Mouse (Mus musculus) embryonic facial prominence, embryonic 14.5 days (tissue): Measurements from ENCODE around the gene BC048403. TPM values are rescaled to one million over a fixed set of nuclear protein-coding genes. Genes with fewer than 3 reads are reported as not detected.

Experiments used
- ATAC-seq: fragments of 200-750 bp; cut with Nextera tagmentation; 2 replicates; pipeline ENCODE4 v1.8.0; 2017; ENCODE audit warnings: low read depth, moderate number of reproducible peaks, moderate TSS enrichment
- DNase-seq: peaks from one replicate; pipeline ENCODE4 v3.0.0-alpha.2; 2015; ENCODE audit warnings: low spot score
- H3K27ac ChIP-seq: fragments of 300-500 bp; sonication (generic); replicated peaks from 2 replicates; pipeline ENCODE4 v1.5.1; 2014; ENCODE audit warnings: low read depth, mild to moderate bottlenecking, low read length, moderate library complexity
- H3K27me3 ChIP-seq: fragments of 300-500 bp; sonication (generic); replicated peaks from 2 replicates; pipeline ENCODE4 v1.6.1; 2014; ENCODE audit warnings: low read length; ENCODE audit not compliant: control insufficient read depth, insufficient read depth
- H3K36me3 ChIP-seq: fragments of 300-500 bp; sonication (generic); 2 replicates; pipeline ENCODE4 v1.6.1; 2014; ENCODE audit warnings: low read length, mixed read lengths; ENCODE audit not compliant: control insufficient read depth, insufficient read depth
- H3K4me1 ChIP-seq: fragments of 300-500 bp; sonication (generic); 2 replicates; pipeline ENCODE4 v1.6.1; 2014; ENCODE audit warnings: antibody characterized with exemption, low read length; ENCODE audit not compliant: control insufficient read depth, insufficient read depth
- H3K4me2 ChIP-seq: fragments of 300-500 bp; sonication (generic); 2 replicates; pipeline ENCODE4 v1.6.1; 2014; ENCODE audit warnings: low read depth, mild to moderate bottlenecking, low read length, moderate library complexity, mixed read lengths
- H3K4me3 ChIP-seq: fragments of 300-500 bp; sonication (generic); 2 replicates; pipeline ENCODE4 v1.5.1; 2014; ENCODE audit warnings: low read depth, mild to moderate bottlenecking, low read length
- H3K9ac ChIP-seq: fragments of 300-500 bp; sonication (generic); 2 replicates; pipeline ENCODE4 v1.6.1; 2014; ENCODE audit warnings: low read depth, mild to moderate bottlenecking, low read length, moderate library complexity, mixed read lengths
- H3K9me3 ChIP-seq: fragments of 300-500 bp; sonication (generic); 2 replicates; pipeline ENCODE4 v1.6.1; 2016; ENCODE audit warnings: low read length; ENCODE audit not compliant: control insufficient read depth
- WGBS: fragments of 180-500 bp; shearing (Covaris S2); extraction: QIAGEN DNeasy Blood & Tissue Kit; methylation state at CpG from one replicate; pipeline ENCODE4 v1.1.7; 2014; 5-methylcytosine and 5-hydroxymethylcytosine counted together
- polyA plus RNA-seq: library from polyadenylated mRNA; unstranded; fragments of >200 nt; fragmentation: Nextera tagmentation; extraction: Ambion mirVana; gene quantifications from 2 replicates; pipeline ENCODE4 v1.2.1, GENCODE M21; 2014

BC048403 gene
- 2.9 and 4.2 TPM in 2 replicates for polyA plus RNA-seq

DNA sequence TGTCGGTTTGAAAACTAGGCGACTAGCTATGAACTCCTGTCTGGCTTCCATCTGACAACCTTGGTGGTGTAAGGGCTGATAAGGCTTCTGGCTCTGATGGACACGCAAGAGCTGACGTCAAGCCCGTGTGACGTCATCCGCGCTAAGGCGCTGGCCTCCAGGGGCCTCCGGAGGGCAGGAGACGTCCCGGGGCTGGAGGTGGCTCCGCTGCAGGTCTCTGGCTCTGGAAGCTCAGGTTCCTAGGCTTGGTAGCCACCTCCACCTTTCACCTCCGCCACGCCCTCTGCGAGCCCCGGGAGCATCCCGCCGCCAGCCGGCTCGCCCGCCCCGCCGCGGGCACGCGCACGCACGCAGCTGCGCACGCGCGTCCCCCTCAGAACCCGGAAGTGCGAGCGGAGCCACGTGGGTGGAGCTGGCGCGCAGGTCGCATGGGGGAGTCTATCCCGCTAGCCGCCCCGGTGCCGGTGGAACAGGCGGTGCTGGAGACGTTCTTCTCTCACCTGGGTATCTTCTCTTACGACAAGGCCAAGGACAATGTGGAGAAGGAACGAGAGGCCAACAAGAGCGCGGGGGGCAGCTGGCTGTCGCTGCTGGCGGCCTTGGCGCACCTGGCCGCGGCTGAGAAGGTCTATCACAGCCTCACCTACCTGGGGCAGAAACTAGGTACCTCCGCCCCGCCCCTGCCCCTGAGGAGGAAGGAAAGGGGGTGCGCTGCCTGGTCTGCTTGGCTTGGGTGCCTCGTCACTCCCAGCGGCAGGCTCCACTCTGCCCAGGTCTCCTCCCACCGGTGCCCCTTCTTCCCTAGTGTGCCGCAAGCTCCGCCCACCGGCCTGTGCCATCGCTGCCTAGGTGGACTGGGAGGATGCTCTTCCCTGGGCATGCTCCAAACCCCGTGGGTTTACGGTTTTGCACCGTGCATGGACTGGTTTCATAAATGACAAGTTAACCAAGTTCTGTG is at the start of gene BC048403:
BC048403 (plus strand) TSS at position 390 of the 958 bp plus-strand sequence.
- no peak within 1 kb of the TSS; the same call in 1 of the 2 replicates for H3K27ac ChIP-seq
- under 1% methylated on average over 41 of the region's 68 CpGs for WGBS

DNA sequence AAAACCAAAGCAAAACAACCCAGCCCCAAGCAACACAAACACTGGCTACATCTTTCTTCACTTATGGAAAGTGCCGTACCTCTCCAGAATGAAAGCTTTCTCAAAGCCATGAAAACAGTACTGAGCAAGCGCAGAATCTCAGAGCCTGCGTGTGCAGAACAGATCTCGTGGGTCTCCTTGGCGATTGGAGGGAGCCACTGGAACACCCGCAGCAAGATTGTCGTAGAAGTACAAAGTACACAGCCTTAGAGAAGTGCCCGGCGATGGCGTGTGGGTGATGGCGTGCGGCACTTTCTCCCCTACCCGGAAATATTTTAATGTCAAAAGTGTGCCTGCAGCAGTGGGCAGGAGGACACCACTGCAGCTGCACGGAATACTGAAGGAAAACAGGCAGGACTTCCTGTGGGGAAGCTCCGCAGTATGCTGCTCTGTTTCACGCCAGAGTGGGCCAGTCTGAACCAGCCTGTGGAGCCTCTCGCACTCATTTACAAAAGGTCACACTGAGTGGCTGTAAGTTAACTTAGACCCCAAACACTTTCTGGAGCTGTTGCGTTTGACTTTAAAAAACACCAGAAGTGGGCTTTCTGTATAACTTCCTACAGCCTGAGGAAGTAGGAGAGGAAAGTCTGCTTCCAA is 46.7 kb upstream of the BC048403 start:
- Histone ChIP-seq H3K27me3 (no peaks in the 10 kb centered on the region), H3K4me3 (peak overlapping the region; percentile 26), H3K4me2 (peak overlapping the region; percentile 45), H3K9me3 (no peaks in the 10 kb centered on the region), H3K27ac (no peak overlapping the region), H3K36me3 (no peaks in the 10 kb centered on the region), H3K9ac (peak overlapping the region; percentile 16; the same call in 1 of the 2 replicates), H3K4me1 (no peaks in the 10 kb centered on the region)
- no peak for DNase-seq
- WGBS = 44% methylated on average over 18 of the region's 18 CpGs
- no peak for ATAC-seq

More for the DNA sequence above, at the start of gene BC048403:
- H3K4me3 ChIP-seq = peak within 1 kb of the TSS; percentile 88
- ATAC-seq (peak; percentile 93), DNase-seq (peak; percentile 87)
- H3K4me2 ChIP-seq = peak within 1 kb of the TSS; percentile 97
- no peaks in the 10 kb centered on the region for H3K9me3 ChIP-seq
- no peaks in the 10 kb centered on the region for H3K36me3 ChIP-seq
- peak within 1 kb of the TSS; percentile 81 for H3K9ac ChIP-seq
- no peaks in the 10 kb centered on the region for H3K27me3 ChIP-seq
- H3K4me1 ChIP-seq = peaks cover 4% of the 10 kb centered on the region

DNA sequence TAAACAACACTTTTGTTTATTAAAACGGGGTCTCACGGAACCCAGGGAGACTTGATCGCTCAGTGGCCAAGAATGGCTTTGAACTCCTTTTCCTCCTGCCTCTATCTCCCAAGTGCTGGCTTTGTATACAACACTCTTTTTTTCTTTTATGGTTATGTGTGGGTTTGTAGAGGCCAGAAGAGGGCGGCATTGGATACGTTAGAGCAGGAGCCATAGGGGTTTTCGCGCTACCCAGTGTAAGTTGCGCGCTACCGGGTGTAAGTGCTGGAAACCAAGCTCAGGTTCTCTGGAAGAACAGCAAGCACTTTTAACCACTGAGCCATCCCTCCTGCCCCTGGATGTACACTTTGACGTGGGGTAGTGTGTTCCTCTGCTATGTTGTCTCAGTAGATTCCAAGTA is 45.2 kb upstream of the BC048403 start:
- H3K9ac ChIP-seq = no peak overlapping the region
- no peak overlapping the region for H3K4me3 ChIP-seq
- H3K27me3 ChIP-seq = no peaks in the 10 kb centered on the region
- no peaks in the 10 kb centered on the region for H3K4me1 ChIP-seq
- no peaks in the 10 kb centered on the region for H3K36me3 ChIP-seq
- H3K27ac ChIP-seq = no peak overlapping the region
- no peak for ATAC-seq
- no peak for DNase-seq
- no peak overlapping the region for H3K4me2 ChIP-seq
- 84% methylated on average over 11 of the region's 11 CpGs for WGBS
- H3K9me3 ChIP-seq = no peaks in the 10 kb centered on the region

DNA sequence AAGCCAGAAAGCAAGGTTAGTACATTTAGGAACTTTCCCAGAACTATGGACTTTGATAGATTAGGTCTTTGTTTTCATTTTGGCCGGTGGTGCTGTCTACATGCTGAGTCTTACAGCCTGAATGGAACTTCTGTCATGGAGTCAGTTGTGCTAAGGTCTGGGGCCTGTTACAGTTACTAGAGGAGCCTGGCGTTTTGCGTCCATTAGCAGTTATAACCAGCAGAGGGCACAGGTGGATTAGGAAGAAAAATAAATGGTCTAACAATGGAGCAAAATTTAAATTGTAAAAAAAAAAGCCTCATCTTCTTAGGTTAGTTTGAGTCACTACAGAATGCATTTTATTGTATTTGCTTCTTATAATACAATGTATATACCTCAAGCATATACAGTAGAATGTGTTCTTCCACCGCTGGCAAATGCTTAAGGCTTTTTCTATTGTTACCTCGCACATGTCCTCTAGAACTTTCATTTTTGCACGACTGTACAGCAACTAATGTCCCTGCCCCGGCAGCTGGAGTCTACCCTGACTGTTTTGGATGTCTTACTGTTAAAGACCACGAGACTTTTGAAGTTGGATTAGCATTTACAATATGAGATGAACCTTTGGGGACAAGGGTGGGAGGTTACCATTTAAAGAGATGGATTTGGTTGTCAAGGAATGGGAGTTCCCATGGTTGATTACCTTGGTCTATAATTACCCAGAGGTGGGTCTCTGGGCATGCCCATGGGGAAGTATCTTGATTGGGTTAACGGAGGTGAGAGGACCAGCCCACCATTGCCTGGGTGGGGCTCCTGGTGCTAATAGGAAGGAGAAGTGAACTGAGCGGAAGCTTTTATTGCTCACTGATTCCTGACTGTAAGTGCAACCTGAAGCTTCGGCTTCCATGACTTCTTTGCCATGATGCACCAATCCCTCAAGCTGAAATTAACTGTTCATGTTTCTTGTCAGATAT is 38.2 kb upstream of the BC048403 start:
- peak; percentile 73 for DNase-seq
- H3K9me3 ChIP-seq = no peaks in the 10 kb centered on the region
- ATAC-seq = no peak
- no peaks in the 10 kb centered on the region for H3K27me3 ChIP-seq
- WGBS = 53% methylated on average over 11 of the region's 11 CpGs
- no peaks in the 10 kb centered on the region for H3K36me3 ChIP-seq
- no peak overlapping the region for H3K4me2 ChIP-seq
- no peak overlapping the region for H3K27ac ChIP-seq
- H3K9ac ChIP-seq = no peak overlapping the region
- no peak overlapping the region for H3K4me3 ChIP-seq
- no peaks in the 10 kb centered on the region for H3K4me1 ChIP-seq

DNA sequence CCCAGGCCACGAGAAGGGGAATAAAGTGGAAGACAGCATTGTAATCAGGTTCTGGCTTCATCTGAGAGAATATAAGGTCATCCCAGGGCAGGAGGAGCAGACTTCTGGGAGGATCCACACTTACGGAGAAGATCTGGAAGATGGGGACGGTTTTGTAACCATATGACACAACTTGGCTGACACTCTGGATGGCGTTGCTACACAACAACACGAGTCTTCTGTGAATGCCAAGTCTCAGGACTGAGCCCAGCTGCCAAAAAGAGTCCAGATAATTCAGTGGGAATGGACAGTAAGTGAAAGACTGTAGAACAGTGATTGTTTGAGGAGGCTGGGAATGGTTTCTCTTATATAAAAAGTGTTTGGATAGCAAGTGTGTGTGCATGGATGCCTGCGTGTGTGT is 36.1 kb upstream of the BC048403 start:
- no peak overlapping the region for H3K9ac ChIP-seq
- no peaks in the 10 kb centered on the region for H3K36me3 ChIP-seq
- H3K4me1 ChIP-seq = no peaks in the 10 kb centered on the region
- H3K4me2 ChIP-seq = no peak overlapping the region
- no peak for DNase-seq
- ATAC-seq = no peak
- H3K27me3 ChIP-seq = no peaks in the 10 kb centered on the region
- 80% methylated on average over 6 of the region's 6 CpGs for WGBS
- no peak overlapping the region for H3K4me3 ChIP-seq
- no peak overlapping the region for H3K27ac ChIP-seq
- H3K9me3 ChIP-seq = no peaks in the 10 kb centered on the region

DNA sequence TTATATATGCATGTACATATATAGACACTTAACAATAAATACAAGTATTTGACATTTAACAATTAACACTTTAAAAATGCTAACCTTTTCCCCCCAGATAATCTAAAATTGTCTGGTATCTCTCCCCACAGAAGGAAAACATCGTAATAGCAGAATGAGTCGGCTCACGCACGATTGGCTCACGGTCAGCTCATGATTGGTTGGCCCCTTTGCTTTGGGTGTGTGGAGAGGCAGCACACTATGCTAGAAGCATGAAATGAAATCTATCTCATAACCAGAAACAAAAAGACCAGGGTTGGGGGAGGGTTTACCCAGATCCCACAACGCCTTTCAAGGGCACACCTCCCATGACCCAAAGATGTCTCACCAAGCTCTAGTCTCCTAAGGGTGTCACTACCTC is 34.9 kb upstream of the BC048403 start:
- Histone ChIP-seq H3K27me3 (no peaks in the 10 kb centered on the region), H3K4me3 (no peak overlapping the region), H3K27ac (no peak overlapping the region), H3K36me3 (no peaks in the 10 kb centered on the region), H3K4me2 (no peak overlapping the region), H3K9ac (no peak overlapping the region), H3K4me1 (no peaks in the 10 kb centered on the region), H3K9me3 (no peaks in the 10 kb centered on the region)
- WGBS = 88% methylated on average over 6 of the region's 6 CpGs
- DNase-seq (no peak), ATAC-seq (no peak)

DNA sequence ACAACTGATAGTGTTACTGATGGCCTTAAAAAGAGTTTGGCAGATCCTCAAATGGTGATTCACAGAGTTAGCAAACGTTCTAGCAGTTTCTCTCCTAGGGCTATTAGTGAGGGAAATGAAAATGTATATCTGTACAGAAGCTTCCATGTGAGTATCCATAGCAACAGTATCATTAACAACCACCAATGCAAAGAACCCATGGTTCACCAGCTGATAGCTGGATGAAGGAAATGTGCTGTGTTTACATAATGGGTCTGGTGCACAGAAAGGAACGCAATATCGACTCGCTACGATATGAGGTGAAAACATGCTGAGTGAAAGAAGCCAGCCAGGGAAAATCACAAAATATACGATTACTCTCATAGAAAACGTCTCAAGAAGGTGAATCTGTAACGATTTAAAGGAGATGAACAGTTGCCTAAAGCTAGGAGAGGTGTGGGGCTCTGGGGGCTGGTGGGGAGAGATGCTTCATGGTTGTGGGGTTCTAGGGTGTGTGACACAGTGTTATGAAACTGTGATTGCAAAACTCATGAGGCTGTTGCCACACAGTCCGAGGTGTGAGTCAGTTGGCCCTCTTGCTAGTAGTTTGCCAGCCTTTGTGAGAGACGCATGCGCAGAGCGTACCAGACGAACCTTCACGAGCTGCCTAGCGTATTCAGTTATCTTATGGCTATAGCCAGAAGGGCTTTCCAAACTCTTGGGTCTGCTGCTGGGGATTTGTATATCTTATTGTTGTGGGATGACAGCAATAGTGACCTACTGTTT is 34.2 kb upstream of the BC048403 start:
- no peak overlapping the region for H3K4me3 ChIP-seq
- H3K36me3 ChIP-seq = no peaks in the 10 kb centered on the region
- no peaks in the 10 kb centered on the region for H3K27me3 ChIP-seq
- no peaks in the 10 kb centered on the region for H3K9me3 ChIP-seq
- no peak overlapping the region for H3K27ac ChIP-seq
- 83% methylated on average over 15 of the region's 15 CpGs for WGBS
- no peak overlapping the region for H3K9ac ChIP-seq
- ATAC-seq (no peak), DNase-seq (no peak)
- H3K4me2 ChIP-seq = no peak overlapping the region
- no peaks in the 10 kb centered on the region for H3K4me1 ChIP-seq
